Mouse (Mus musculus): ENCODE measurements around the gene Fst. TPM values are rescaled to one million over a fixed set of nuclear protein-coding genes. Genes with fewer than 3 reads are reported as not detected.
A peak's percentile ranks its signal among the peaks of the same experiment; 100 is the strongest.

Fst gene
- total RNA-seq (2021) (1 to 10 TPM in 1 of 2 experiments, under 1 TPM in 1; 0.63 to 1.3 TPM), polyA plus RNA-seq (2012; rRNA removed) (0.50 and 1.2 TPM in 2 replicates)
- long read RNA-seq, partial matches to known transcripts = 0 of 3 reads
- long read RNA-seq, other reads (novel, unspliced or antisense) = 0 of 3 reads

DNA sequence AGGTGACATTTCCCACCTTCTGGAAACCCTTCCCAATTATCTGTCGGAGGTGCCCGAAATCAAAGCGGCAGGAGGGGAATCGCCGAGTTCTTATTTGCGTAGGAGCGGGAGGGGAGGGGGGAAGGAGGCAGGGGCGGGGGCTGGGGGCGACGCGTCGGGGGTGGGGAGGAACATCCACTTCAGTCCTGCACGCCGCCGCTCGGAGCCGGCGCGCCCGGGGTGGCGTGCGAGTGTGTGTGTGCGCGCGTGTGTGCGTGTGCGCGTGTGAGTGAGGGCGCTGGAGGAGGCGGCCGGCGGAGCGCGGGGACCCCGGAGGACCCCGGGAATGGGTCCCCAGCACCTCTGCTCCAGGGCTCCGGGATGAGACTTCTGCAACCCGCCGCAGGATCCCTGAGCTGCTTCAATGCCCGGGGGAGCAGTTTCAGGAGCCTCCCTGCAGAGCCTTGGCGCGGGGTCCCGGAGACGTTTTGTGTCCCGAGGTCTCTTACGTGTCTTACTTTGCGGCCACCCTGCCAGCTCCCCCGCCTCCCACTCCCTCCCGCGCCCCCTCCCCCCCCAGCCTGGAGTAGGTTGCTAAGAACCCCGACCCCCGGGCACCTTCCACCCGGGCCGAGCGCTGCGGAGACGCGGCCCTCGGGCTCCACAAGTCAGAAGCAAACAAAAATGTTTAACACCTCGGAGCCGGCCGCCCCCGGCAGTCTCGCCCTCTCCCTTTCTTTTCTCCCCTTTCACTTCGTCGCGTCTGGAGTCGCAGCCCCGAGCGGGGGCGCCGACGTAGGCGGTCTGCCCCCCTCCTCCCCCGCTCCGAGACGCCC, at the start of gene Fst:
TSS of gene Fst (minus strand) at position 66 of the 815 bp plus-strand sequence.
- WGBS = under 1% methylated on average over 73 of the region's 77 CpGs
- intact Hi-C loops (cut with DNase I) = loop anchor here (5.0 to 10.0 kb wide), 2 partner anchors 144 to 172 kb away; no protein-coding TSS in a partner anchor
- Histone ChIP-seq H3K4me1 (ENCODE audit: control insufficient read depth, insufficient read depth, low read length) (no peaks in the 10 kb centered on the region), H3K36me3 (ENCODE audit: control insufficient read depth, insufficient read depth, low read length) (no peaks in the 10 kb centered on the region), H3K79me2 (replicated peaks; ENCODE audit: control insufficient read depth, insufficient read depth, low read length) (no peaks in the 10 kb centered on the region), H3K27me3 (ENCODE audit: control insufficient read depth, insufficient read depth, low read length) (no peaks in the 10 kb centered on the region; the same call in none of the 2 replicates), H3K4me3 (peak within 1 kb of the TSS; percentile 59), H3K9ac (ENCODE audit: low read depth, low read length) (peak within 1 kb of the TSS; percentile 49), H3K27ac (no peak within 1 kb of the TSS)
- peak; percentile 28 to 49 for DNase-seq
- TF ChIP-seq POLR2A (IDR thresholded peaks at IDR 0.05; ENCODE audit: insufficient read depth, low read depth, low read length) = no peak
- no peak for TF ChIP-seq CTCF (IDR thresholded peaks at IDR 0.05)
- TF ChIP-seq EP300 (IDR thresholded peaks at IDR 0.05; ENCODE audit: insufficient read depth, low read depth, low read length) = no peak

DNA sequence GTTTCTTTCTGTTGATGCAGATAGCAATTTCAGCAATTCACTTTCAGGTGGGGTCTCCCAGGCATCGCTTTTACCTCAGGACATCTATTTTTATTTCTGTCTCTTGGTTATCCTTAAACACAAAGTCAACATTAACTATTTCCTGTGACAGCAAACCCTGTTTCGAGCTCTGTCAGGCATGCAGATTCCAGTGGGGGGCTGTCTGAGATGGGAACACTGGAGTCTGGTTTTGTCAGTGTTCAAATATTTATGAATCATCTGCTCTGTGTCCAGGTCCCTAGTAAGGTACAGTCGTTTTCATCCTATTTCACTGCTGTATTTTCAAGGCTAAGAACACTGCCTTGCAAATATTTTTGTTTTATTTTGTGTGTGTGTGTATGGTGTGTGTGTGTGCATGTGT, 35.1 kb upstream of the Fst start:
- TF ChIP-seq CTCF (IDR thresholded peaks at IDR 0.05) (no peak), POLR2A (IDR thresholded peaks at IDR 0.05; ENCODE audit: insufficient read depth, low read depth, low read length) (no peak), EP300 (IDR thresholded peaks at IDR 0.05; ENCODE audit: insufficient read depth, low read depth, low read length) (no peak)
- no peaks in the 10 kb centered on the region for H3K36me3 ChIP-seq (ENCODE audit: control insufficient read depth, insufficient read depth, low read length)
- H3K27me3 ChIP-seq (ENCODE audit: control insufficient read depth, insufficient read depth, low read length) = no peaks in the 10 kb centered on the region
- no peak overlapping the region for H3K27ac ChIP-seq
- intact Hi-C loops (cut with DNase I) = no loop called here
- no peak overlapping the region for H3K4me3 ChIP-seq
- WGBS = 42% methylated on average over 3 of the region's 3 CpGs
- DNase-seq = no peak
- H3K4me1 ChIP-seq (ENCODE audit: control insufficient read depth, insufficient read depth, low read length) = no peaks in the 10 kb centered on the region
- H3K79me2 ChIP-seq (replicated peaks; ENCODE audit: control insufficient read depth, insufficient read depth, low read length) = no peaks in the 10 kb centered on the region
- H3K9ac ChIP-seq (ENCODE audit: low read depth, low read length) = no peak overlapping the region

DNA sequence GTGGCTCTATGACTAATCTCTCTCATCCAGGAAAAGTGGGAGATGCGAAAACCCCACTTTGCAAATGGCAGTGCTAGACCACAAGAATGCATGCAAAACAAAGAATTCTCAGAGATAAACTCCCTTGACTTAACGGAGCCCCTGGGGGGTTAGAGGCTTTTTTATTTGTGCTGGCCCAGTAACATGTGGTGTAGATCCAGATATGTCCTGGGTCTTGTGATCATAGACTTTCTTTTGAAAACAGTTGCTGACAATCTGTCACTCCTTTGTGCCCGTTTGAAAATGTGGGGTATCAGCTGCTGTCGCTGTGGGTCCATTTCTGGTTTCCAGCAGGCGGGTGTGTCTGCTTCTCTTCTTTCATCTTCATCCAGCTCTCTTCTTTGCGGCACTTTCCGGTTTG, 29.4 kb upstream of the Fst start:
- Histone ChIP-seq H3K4me3 (no peak overlapping the region), H3K27ac (no peak overlapping the region), H3K9ac (ENCODE audit: low read depth, low read length) (no peak overlapping the region), H3K27me3 (ENCODE audit: control insufficient read depth, insufficient read depth, low read length) (no peaks in the 10 kb centered on the region), H3K79me2 (replicated peaks; ENCODE audit: control insufficient read depth, insufficient read depth, low read length) (no peaks in the 10 kb centered on the region), H3K36me3 (ENCODE audit: control insufficient read depth, insufficient read depth, low read length) (no peaks in the 10 kb centered on the region), H3K4me1 (ENCODE audit: control insufficient read depth, insufficient read depth, low read length) (no peaks in the 10 kb centered on the region)
- WGBS = 39% methylated on average over 7 of the region's 7 CpGs
- no peak for DNase-seq
- intact Hi-C loops (cut with DNase I) = no loop called here
- no peak for TF ChIP-seq EP300 (IDR thresholded peaks at IDR 0.05; ENCODE audit: insufficient read depth, low read depth, low read length)

DNA sequence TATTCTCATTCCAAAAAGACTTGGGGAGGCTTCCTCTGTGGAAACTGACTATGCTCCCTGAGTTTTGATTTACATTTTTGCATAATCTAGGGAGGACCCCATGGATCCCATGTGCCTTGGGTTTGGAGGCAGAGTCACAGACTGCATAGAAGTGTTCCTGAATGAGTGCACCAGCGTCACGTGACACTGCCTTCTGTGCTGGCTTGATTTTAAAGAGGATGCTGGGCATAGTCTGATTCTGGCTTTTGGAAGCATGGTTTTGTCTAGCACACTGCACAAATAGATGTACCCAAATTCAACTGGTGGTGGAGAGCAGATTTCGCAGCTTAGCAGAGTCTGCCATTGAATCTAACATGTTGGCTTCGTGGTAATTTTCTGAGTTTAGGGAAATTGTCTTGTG, 19.6 kb upstream of the Fst start:
- no peak for DNase-seq
- Histone ChIP-seq H3K27me3 (ENCODE audit: control insufficient read depth, insufficient read depth, low read length) (0 out of 2 replicates have a peak, but pooled peaks cover 2% of the 10 kb centered on the region), H3K79me2 (replicated peaks; ENCODE audit: control insufficient read depth, insufficient read depth, low read length) (no peaks in the 10 kb centered on the region), H3K36me3 (ENCODE audit: control insufficient read depth, insufficient read depth, low read length) (no peaks in the 10 kb centered on the region), H3K27ac (no peak overlapping the region), H3K9ac (ENCODE audit: low read depth, low read length) (no peak overlapping the region), H3K4me1 (ENCODE audit: control insufficient read depth, insufficient read depth, low read length) (no peaks in the 10 kb centered on the region), H3K4me3 (no peak overlapping the region)
- 88% methylated on average over 4 of the region's 4 CpGs for WGBS
- intact Hi-C loops (cut with DNase I) = no loop called here
- TF ChIP-seq CTCF (IDR thresholded peaks at IDR 0.05) = no peak

DNA sequence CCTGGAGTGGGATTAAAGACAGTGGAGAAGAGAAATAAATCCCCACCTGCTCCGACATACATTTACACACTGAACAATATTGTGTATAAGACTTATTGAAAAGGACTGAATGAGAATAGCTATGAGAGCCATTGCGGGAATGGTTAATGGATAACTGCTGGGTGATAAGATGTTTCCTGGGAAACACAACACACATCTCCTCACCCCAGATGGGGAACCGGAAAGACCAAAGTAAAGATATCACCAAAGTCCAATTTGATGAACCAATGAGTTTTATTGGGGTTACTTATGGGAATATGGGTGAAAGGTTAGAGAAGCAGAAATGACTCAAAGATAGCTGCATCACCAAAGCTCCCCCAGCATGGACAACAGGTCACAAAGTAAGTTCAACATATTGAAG, 11.2 kb upstream of the Fst start:
- H3K4me1 ChIP-seq (ENCODE audit: control insufficient read depth, insufficient read depth, low read length) = no peaks in the 10 kb centered on the region
- H3K79me2 ChIP-seq (replicated peaks; ENCODE audit: control insufficient read depth, insufficient read depth, low read length) = no peaks in the 10 kb centered on the region
- H3K36me3 ChIP-seq (ENCODE audit: control insufficient read depth, insufficient read depth, low read length) = no peaks in the 10 kb centered on the region
- no peak overlapping the region for H3K27ac ChIP-seq
- H3K9ac ChIP-seq (ENCODE audit: low read depth, low read length) = no peak overlapping the region
- TF ChIP-seq EP300 (IDR thresholded peaks at IDR 0.05; ENCODE audit: insufficient read depth, low read depth, low read length) = no peak
- no peak for TF ChIP-seq CTCF (IDR thresholded peaks at IDR 0.05)
- intact Hi-C loops (cut with DNase I) = loop anchor here (10.0 kb wide), 1 partner anchor 305 kb away; no protein-coding TSS in a partner anchor
- H3K4me3 ChIP-seq = no peak overlapping the region
- peaks cover 3% of the 10 kb centered on the region; the same call in 1 of the 2 replicates for H3K27me3 ChIP-seq (ENCODE audit: control insufficient read depth, insufficient read depth, low read length)
- WGBS = 90% methylated on average over 3 of the region's 3 CpGs
- DNase-seq = no peak

DNA sequence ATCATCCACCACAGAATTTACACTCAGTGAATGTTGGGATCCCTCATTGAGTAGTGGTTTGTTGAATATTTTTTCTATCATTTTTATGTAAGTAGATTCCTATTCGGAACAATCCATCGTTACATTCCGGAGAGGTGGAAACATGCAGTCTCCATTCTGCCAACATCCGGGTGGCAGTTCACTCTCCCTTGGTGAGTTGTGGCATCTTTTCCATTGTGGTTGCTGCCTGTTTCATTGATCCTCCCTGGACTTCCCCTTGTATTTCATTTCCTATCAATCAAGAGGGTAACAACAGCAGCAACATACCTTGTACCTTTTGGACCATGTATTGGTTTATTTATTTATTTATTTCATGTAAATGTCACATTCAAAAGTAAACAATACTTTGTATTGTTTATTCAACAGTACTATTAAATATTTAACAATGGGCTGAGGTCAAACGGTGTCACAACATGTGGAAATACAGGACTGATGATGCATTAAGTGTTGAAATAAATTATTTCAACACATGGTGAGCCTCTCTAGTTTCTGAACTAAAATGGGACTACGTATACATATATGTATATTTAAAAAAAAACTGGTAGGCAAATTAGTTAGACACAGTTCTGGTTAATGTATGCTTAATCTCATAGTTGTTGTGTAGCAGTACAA, 7.6 kb upstream of the Fst start:
- Histone ChIP-seq H3K9ac (ENCODE audit: low read depth, low read length) (no peak overlapping the region), H3K27ac (no peak overlapping the region), H3K36me3 (ENCODE audit: control insufficient read depth, insufficient read depth, low read length) (no peaks in the 10 kb centered on the region), H3K79me2 (replicated peaks; ENCODE audit: control insufficient read depth, insufficient read depth, low read length) (no peaks in the 10 kb centered on the region), H3K27me3 (ENCODE audit: control insufficient read depth, insufficient read depth, low read length) (peaks cover 3% of the 10 kb centered on the region), H3K4me3 (no peak overlapping the region), H3K4me1 (ENCODE audit: control insufficient read depth, insufficient read depth, low read length) (no peaks in the 10 kb centered on the region)
- no peak for TF ChIP-seq CTCF (IDR thresholded peaks at IDR 0.05)
- no peak for TF ChIP-seq POLR2A (IDR thresholded peaks at IDR 0.05; ENCODE audit: insufficient read depth, low read depth, low read length)
- no peak for TF ChIP-seq EP300 (IDR thresholded peaks at IDR 0.05; ENCODE audit: insufficient read depth, low read depth, low read length)
- no peak for DNase-seq
- intact Hi-C loops (cut with DNase I) = loop anchor here (10.0 kb wide), 1 partner anchor 302 kb away; no protein-coding TSS in a partner anchor
- WGBS = 89% methylated on average over 6 of the region's 6 CpGs

All from heart, adult 2 months (tissue).